Mouse (Mus musculus) testis, adult 2 months (tissue): ENCODE data around the gene Runx2. TPM values are rescaled to one million over a fixed set of nuclear protein-coding genes. Genes with fewer than 3 reads are reported as not detected.

Source experiments
- H3K27ac ChIP-seq: fragments of 200-500 bp; 2 replicates; pipeline ENCODE4 v1.5.1; 2012; ENCODE audit warnings: low read depth, low read length; ENCODE audit not compliant: control insufficient read depth, insufficient read depth
- H3K27me3 ChIP-seq: fragments of 200-500 bp; 2 replicates; pipeline ENCODE4 v1.6.1; 2012; ENCODE audit warnings: mild to moderate bottlenecking, low read length, moderate library complexity; ENCODE audit not compliant: control insufficient read depth, insufficient read depth
- H3K36me3 ChIP-seq: fragments of 200-500 bp; 2 replicates; pipeline ENCODE4 v1.6.1; 2012; ENCODE audit warnings: mild to moderate bottlenecking, low read length; ENCODE audit not compliant: control insufficient read depth, insufficient read depth
- H3K4me1 ChIP-seq: fragments of 200-500 bp; 2 replicates; pipeline ENCODE4 v1.6.1; 2012; ENCODE audit warnings: low read length; ENCODE audit not compliant: control insufficient read depth, insufficient read depth
- H3K4me3 ChIP-seq: fragments of 200-500 bp; 2 replicates; pipeline ENCODE4 v1.5.1; 2012; ENCODE audit warnings: low read depth, mild to moderate bottlenecking, low read length, moderate library complexity, mixed read lengths; ENCODE audit not compliant: control insufficient read depth
- CTCF ChIP-seq: fragments of 200-500 bp; IDR thresholded peaks from 2 replicates; pipeline ENCODE4 v1.5.1; 2012; ENCODE audit warnings: low read depth, mild to moderate bottlenecking, inconsistent platforms, low read length, moderate library complexity; ENCODE audit not compliant: control insufficient read depth, insufficient read depth, insufficient replicate concordance
- POLR2A ChIP-seq: fragments of 200-500 bp; IDR thresholded peaks from 2 replicates; pipeline ENCODE4 v1.6.1; 2012; ENCODE audit warnings: low read depth, mild to moderate bottlenecking, inconsistent platforms, low read length, moderate library complexity; ENCODE audit not compliant: control insufficient read depth
- polyA plus RNA-seq: library from polyadenylated mRNA; depleted of rRNA; stranded (reverse); fragments of >200 nt; gene quantifications from 2 replicates; pipeline ENCODE4 v1.2.3, GENCODE M21; 2012

The Runx2 gene
- polyA plus RNA-seq, 1 experiment = 10.4 TPM

DNA sequence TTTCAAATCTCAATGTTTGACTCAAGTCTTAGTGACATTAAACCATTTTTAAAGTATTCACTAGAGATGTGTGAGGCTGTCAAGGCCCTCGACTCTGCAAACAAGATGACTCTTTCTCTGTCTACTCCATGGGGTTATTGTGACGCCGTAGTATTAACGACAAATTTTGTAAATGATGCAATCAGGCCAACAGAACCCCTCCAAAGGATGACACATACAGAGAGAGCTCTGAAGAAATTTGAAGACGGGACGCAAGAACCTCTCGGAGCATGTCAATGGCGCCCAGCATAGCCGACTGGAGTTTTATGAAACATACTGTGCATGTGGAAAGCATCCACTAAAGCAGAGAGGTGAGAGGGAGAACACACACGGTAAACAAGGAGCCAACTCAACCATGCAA is 117.5 kb downstream of the Runx2 start:
- TF ChIP-seq POLR2A = no peak
- no peak for TF ChIP-seq CTCF
- no peaks in the 10 kb centered on the region for H3K36me3 ChIP-seq
- H3K27ac ChIP-seq = no peak overlapping the region
- H3K27me3 ChIP-seq = no peaks in the 10 kb centered on the region
- H3K4me3 ChIP-seq = no peak overlapping the region
- no peaks in the 10 kb centered on the region for H3K4me1 ChIP-seq

DNA sequence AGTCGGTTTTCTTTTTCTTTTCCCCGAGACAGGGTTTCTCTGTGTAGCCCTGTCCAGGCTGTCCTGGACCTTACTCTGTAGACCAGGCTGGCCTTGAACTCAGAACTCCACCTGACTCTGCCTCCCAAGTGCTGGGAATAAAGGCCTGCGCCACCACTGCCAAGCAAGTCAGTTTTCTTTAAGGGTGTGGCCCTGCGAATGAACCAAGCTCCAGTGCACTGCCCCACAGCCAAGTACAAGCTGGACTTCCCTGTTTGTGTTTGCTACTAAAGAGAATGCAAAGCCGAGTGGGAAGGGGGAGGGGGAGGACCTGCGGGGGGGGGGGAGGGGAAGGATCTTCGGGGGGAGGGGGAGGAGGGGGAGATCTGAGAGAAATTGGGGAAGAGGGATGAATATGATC is 121.0 kb downstream of the Runx2 start:
- no peaks in the 10 kb centered on the region for H3K27me3 ChIP-seq
- TF ChIP-seq CTCF (no peak), POLR2A (no peak)

DNA sequence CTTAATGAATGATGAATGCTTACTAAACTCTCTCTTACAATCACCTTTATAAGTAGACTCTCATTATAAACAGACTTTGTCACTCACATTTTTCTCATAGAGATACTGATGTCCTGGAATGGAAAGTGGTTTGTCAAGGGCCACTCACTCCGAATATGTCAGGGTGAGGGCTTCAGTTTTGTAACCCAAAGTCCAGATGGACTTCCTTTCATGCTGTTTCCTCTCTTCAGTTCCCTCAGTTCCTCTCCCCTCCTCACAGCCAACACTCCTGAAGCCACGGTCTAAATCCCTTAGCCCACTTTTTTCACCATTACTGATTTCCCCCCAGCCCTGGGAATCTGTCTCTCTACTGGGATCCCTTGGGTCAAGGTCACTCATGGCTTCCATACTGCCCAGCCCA is 123.1 kb downstream of the Runx2 start:
- Histone ChIP-seq H3K27ac (no peak overlapping the region), H3K27me3 (no peaks in the 10 kb centered on the region), H3K36me3 (no peaks in the 10 kb centered on the region), H3K4me1 (no peaks in the 10 kb centered on the region), H3K4me3 (no peak overlapping the region)
- TF ChIP-seq CTCF (no peak), POLR2A (no peak)

More for the DNA sequence above, 121.0 kb downstream of the Runx2 start:
- Histone ChIP-seq H3K4me3 (no peak overlapping the region), H3K27ac (no peak overlapping the region), H3K4me1 (no peaks in the 10 kb centered on the region), H3K36me3 (no peaks in the 10 kb centered on the region)

DNA sequence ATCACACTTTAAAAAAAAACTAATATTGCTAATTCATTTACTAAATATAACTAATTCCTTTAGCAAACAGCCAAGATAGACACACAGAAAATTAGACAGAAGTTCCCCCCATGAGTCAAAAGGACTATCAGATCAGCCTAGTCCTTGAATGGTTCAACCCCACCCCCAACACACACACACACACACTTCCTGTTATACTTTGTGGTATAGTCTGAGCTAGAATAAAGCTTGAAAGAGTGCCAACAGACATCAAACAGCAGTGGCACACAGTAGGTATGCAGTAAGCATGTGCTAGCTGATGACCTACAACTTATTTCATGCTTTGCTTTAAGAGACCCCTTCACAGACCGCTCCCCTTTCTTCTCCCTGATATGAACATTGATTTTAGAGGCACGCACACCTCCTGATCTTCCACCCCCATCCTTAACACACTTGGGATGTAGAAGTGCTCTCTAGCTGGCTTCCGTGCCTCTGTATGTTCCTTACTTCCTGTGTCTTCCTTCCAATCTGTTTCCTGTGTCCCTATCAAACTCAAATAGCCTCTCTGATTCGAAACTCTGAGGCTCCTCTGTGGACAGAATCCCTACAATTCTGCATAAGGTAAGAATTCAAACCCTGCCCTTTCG is 124.1 kb downstream of the Runx2 start:
- Histone ChIP-seq H3K4me1 (no peaks in the 10 kb centered on the region), H3K4me3 (no peak overlapping the region), H3K27me3 (no peaks in the 10 kb centered on the region), H3K27ac (no peak overlapping the region), H3K36me3 (no peaks in the 10 kb centered on the region)
- TF ChIP-seq CTCF (no peak), POLR2A (no peak)

DNA sequence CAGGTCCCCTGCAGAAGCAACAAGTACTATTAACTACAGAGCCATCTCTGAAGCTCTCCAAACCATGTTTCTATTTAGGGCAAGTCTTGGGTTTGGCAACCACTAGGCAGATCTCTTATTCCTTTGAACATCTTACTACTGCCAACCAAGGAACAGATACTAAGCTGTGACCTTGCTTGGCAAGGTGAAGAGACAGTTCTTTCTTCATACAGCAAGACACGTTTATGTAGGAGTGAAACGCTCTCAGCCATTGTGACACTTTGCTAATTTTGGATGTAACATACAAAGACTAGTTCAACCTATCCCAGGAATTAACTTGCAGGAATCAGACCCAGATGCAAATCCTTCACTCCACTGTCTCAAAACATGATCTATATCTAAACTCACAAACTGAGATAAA is 126.3 kb downstream of the Runx2 start:
- Histone ChIP-seq H3K27ac (no peak overlapping the region), H3K27me3 (no peaks in the 10 kb centered on the region), H3K4me1 (no peaks in the 10 kb centered on the region), H3K4me3 (no peak overlapping the region), H3K36me3 (no peaks in the 10 kb centered on the region)
- TF ChIP-seq POLR2A (no peak), CTCF (no peak)

DNA sequence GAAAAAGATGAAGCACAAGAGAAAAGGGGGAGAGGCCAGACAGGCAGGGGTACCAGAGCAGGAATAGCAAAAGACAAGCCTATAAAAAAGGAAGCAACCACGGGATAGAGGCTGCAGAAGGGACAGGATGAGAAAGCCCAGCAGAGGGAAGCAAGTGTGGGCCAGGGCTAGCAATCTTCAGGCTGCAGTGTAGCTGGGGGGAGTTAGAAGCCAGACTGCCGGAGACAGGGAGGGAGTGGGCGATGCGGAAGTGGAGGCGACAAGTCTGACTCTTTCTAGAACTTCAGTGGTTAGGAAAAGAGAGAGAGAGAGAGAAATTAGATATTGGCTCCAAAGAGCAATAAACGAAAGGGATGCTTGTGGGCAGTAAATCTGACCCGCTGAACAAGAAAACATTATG is 129.1 kb downstream of the Runx2 start:
- no peaks in the 10 kb centered on the region for H3K36me3 ChIP-seq
- H3K27me3 ChIP-seq = no peaks in the 10 kb centered on the region
- no peak overlapping the region for H3K27ac ChIP-seq
- TF ChIP-seq CTCF (no peak), POLR2A (no peak)
- H3K4me1 ChIP-seq = no peaks in the 10 kb centered on the region
- H3K4me3 ChIP-seq = no peak overlapping the region

DNA sequence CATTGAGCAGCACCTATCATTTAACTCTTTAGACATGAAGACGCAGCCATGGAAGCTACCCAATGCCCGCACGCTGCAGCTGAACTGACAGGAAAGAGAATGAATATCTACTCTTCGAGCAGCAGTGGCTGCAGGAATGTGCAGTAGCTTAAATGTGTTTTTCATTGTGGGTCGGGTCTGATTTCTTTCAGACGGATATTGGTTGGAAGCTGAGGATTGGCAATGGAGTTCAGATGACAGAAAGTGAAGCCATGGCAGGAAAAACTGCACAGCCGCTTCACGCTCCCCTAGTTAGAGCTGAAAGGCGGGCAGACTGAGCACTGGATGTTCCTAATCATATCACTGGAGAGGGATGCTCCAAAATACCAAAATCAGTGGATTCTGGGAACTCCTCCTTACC is 131.6 kb downstream of the Runx2 start:
- no peaks in the 10 kb centered on the region for H3K27me3 ChIP-seq
- no peaks in the 10 kb centered on the region for H3K36me3 ChIP-seq
- H3K27ac ChIP-seq = no peak overlapping the region
- H3K4me1 ChIP-seq = no peaks in the 10 kb centered on the region
- H3K4me3 ChIP-seq = no peak overlapping the region
- TF ChIP-seq POLR2A (no peak), CTCF (no peak)

DNA sequence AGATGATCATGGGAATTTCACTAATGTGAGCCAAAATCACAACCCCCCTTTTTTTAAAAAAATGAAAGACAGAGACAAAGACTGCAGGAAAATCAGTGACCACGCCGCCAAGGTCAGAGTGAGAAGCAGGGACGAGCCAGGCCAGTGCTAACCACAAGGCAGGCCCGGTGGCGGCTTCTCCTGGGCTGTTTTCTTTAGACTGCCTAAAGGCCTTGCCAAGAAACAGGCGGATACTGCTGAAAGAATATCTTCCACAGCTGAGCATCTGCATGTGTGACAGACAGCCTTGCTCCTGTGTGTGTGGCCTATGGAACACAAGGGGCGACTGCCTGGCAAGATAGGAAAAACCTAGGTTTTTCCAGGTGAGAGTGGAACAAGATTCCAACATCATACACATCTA is 136.8 kb downstream of the Runx2 start:
- no peak overlapping the region for H3K27ac ChIP-seq
- TF ChIP-seq POLR2A (no peak), CTCF (no peak)
- H3K36me3 ChIP-seq = no peaks in the 10 kb centered on the region

More for the DNA sequence above, 136.8 kb downstream of the Runx2 start:
- Histone ChIP-seq H3K4me3 (no peak overlapping the region), H3K4me1 (no peaks in the 10 kb centered on the region), H3K27me3 (no peaks in the 10 kb centered on the region)
